Mouse (Mus musculus): ENCODE results near the gene Evl. TPM values are rescaled to one million over a fixed set of nuclear protein-coding genes. Genes with fewer than 3 reads are reported as not detected.
A peak's percentile ranks its signal among the peaks of the same experiment; 100 is the strongest.

The Evl gene
- polyA plus RNA-seq, 1 experiment from 2014 or later = 72.6 TPM

- Histone ChIP-seq H3K9ac (replicated peaks) (no peak overlapping the region), H3K36me3 (peaks cover 47% of the 10 kb centered on the region), H3K27me3 (no peaks in the 10 kb centered on the region), H3K9me3 (no peaks in the 10 kb centered on the region), H3K27ac (no peak overlapping the region), H3K4me1 (replicated peaks) (no peaks in the 10 kb centered on the region), H3K4me3 (replicated peaks) (no peak overlapping the region), H3K4me2 (no peak overlapping the region)
- ATAC-seq (ENCODE audit: insufficient number of reproducible peaks, insufficient read depth, low FRiP score, low TSS enrichment, low read depth) = no peak
These were observed 93.3 kb downstream of the Evl start for GRCm38 (mm10) chr12:108647784-108648183.

- WGBS = 82% methylated on average over 7 of the region's 7 CpGs
- no peak for ATAC-seq (ENCODE audit: insufficient number of reproducible peaks, insufficient read depth, low FRiP score, low TSS enrichment, low read depth)
- no peaks in the 10 kb centered on the region for H3K9me3 ChIP-seq
- peaks cover 80% of the 10 kb centered on the region for H3K36me3 ChIP-seq
- no peak overlapping the region for H3K4me3 ChIP-seq (replicated peaks)
- no peak overlapping the region for H3K27ac ChIP-seq
- H3K4me1 ChIP-seq (replicated peaks) = no peaks in the 10 kb centered on the region
- H3K4me2 ChIP-seq = no peak overlapping the region
- H3K9ac ChIP-seq (replicated peaks) = no peak overlapping the region
- no peaks in the 10 kb centered on the region for H3K27me3 ChIP-seq
These were observed 96.6 kb downstream of the Evl start for GRCm38 (mm10) chr12:108651053-108651660.

GRCm38 (mm10) chr12:108653358-108654335, 99.1 kb downstream of the Evl start:
- 88% methylated on average over 11 of the region's 11 CpGs for WGBS
- H3K4me3 ChIP-seq (replicated peaks) = no peak overlapping the region
- peaks cover 95% of the 10 kb centered on the region for H3K36me3 ChIP-seq

GRCm38 (mm10) chr12:108657350-108657749, 102.8 kb downstream of the Evl start:
- 84% methylated on average over 1 of the region's 1 CpGs for WGBS
- peaks cover 90% of the 10 kb centered on the region for H3K36me3 ChIP-seq
- H3K4me2 ChIP-seq = no peak overlapping the region
- no peak overlapping the region for H3K4me3 ChIP-seq (replicated peaks)
- H3K27ac ChIP-seq = no peak overlapping the region
- ATAC-seq (ENCODE audit: insufficient number of reproducible peaks, insufficient read depth, low FRiP score, low TSS enrichment, low read depth) = 0 out of 2 replicates have a peak, but pooled peaks have one; percentile 20
- no peak overlapping the region for H3K9ac ChIP-seq (replicated peaks)
- no peaks in the 10 kb centered on the region for H3K4me1 ChIP-seq (replicated peaks)
- no peaks in the 10 kb centered on the region for H3K9me3 ChIP-seq
- H3K27me3 ChIP-seq = no peaks in the 10 kb centered on the region

More at GRCm38 (mm10) chr12:108653358-108654335, 99.1 kb downstream of the Evl start:
- Histone ChIP-seq H3K4me1 (replicated peaks) (no peaks in the 10 kb centered on the region), H3K27ac (no peak overlapping the region), H3K4me2 (no peak overlapping the region), H3K27me3 (no peaks in the 10 kb centered on the region), H3K9ac (replicated peaks) (no peak overlapping the region), H3K9me3 (no peaks in the 10 kb centered on the region)
- ATAC-seq (ENCODE audit: insufficient number of reproducible peaks, insufficient read depth, low FRiP score, low TSS enrichment, low read depth) = no peak

- no peaks in the 10 kb centered on the region for H3K9me3 ChIP-seq
- no peak overlapping the region for H3K4me3 ChIP-seq (replicated peaks)
- H3K27me3 ChIP-seq = no peaks in the 10 kb centered on the region
- no peaks in the 10 kb centered on the region for H3K4me1 ChIP-seq (replicated peaks)
- no peak overlapping the region for H3K9ac ChIP-seq (replicated peaks)
- ATAC-seq (ENCODE audit: insufficient number of reproducible peaks, insufficient read depth, low FRiP score, low TSS enrichment, low read depth) = no peak
- WGBS = 88% methylated on average over 8 of the region's 8 CpGs
- peaks cover 68% of the 10 kb centered on the region for H3K36me3 ChIP-seq
- no peak overlapping the region for H3K4me2 ChIP-seq
- H3K27ac ChIP-seq = no peak overlapping the region
These were observed 114.2 kb downstream of the Evl start for GRCm38 (mm10) chr12:108668606-108669235.

GRCm38 (mm10) chr12:108671541-108671940, 117.0 kb downstream of the Evl start:
- no peak overlapping the region for H3K27ac ChIP-seq
- WGBS = 69% methylated on average over 2 of the region's 2 CpGs
- no peak for ATAC-seq (ENCODE audit: insufficient number of reproducible peaks, insufficient read depth, low FRiP score, low TSS enrichment, low read depth)
- H3K9me3 ChIP-seq = no peaks in the 10 kb centered on the region
- H3K9ac ChIP-seq (replicated peaks) = no peak overlapping the region
- no peak overlapping the region for H3K4me3 ChIP-seq (replicated peaks)
- H3K4me1 ChIP-seq (replicated peaks) = no peaks in the 10 kb centered on the region
- H3K4me2 ChIP-seq = no peak overlapping the region
- H3K27me3 ChIP-seq = no peaks in the 10 kb centered on the region
- H3K36me3 ChIP-seq = peaks cover 78% of the 10 kb centered on the region

GRCm38 (mm10) chr12:108672908-108673307, 118.4 kb downstream of the Evl start:
- WGBS = 88% methylated on average over 4 of the region's 4 CpGs
- peaks cover 82% of the 10 kb centered on the region for H3K36me3 ChIP-seq
- H3K4me2 ChIP-seq = no peak overlapping the region
- H3K4me3 ChIP-seq (replicated peaks) = no peak overlapping the region
- no peaks in the 10 kb centered on the region for H3K27me3 ChIP-seq
- H3K27ac ChIP-seq = no peak overlapping the region
- ATAC-seq (ENCODE audit: insufficient number of reproducible peaks, insufficient read depth, low FRiP score, low TSS enrichment, low read depth) = no peak
- H3K9me3 ChIP-seq = no peaks in the 10 kb centered on the region
- H3K4me1 ChIP-seq (replicated peaks) = no peaks in the 10 kb centered on the region
- H3K9ac ChIP-seq (replicated peaks) = no peak overlapping the region

- Histone ChIP-seq H3K9ac (replicated peaks) (no peak overlapping the region), H3K27me3 (no peaks in the 10 kb centered on the region), H3K4me3 (replicated peaks) (no peak overlapping the region), H3K27ac (no peak overlapping the region), H3K9me3 (no peaks in the 10 kb centered on the region), H3K36me3 (peaks cover 84% of the 10 kb centered on the region), H3K4me2 (no peak overlapping the region), H3K4me1 (replicated peaks) (no peaks in the 10 kb centered on the region)
- WGBS = 89% methylated on average over 3 of the region's 3 CpGs
- no peak for ATAC-seq (ENCODE audit: insufficient number of reproducible peaks, insufficient read depth, low FRiP score, low TSS enrichment, low read depth)
These were observed 119.0 kb downstream of the Evl start for GRCm38 (mm10) chr12:108673546-108673945.

GRCm38 (mm10) chr12:108674502-108674901, 120.0 kb downstream of the Evl start:
- no peaks in the 10 kb centered on the region for H3K4me1 ChIP-seq (replicated peaks)
- 92% methylated on average over 4 of the region's 4 CpGs for WGBS
- ATAC-seq (ENCODE audit: insufficient number of reproducible peaks, insufficient read depth, low FRiP score, low TSS enrichment, low read depth) = no peak
- no peaks in the 10 kb centered on the region for H3K27me3 ChIP-seq
- no peak overlapping the region for H3K4me3 ChIP-seq (replicated peaks)
- H3K4me2 ChIP-seq = no peak overlapping the region
- no peaks in the 10 kb centered on the region for H3K9me3 ChIP-seq
- H3K27ac ChIP-seq = no peak overlapping the region
- peaks cover 86% of the 10 kb centered on the region for H3K36me3 ChIP-seq
- H3K9ac ChIP-seq (replicated peaks) = no peak overlapping the region

GRCm38 (mm10) chr12:108674916-108675315, 120.4 kb downstream of the Evl start:
- no peak for ATAC-seq (ENCODE audit: insufficient number of reproducible peaks, insufficient read depth, low FRiP score, low TSS enrichment, low read depth)
- Histone ChIP-seq H3K9me3 (no peaks in the 10 kb centered on the region), H3K27me3 (no peaks in the 10 kb centered on the region), H3K4me2 (no peak overlapping the region), H3K36me3 (peaks cover 86% of the 10 kb centered on the region), H3K27ac (no peak overlapping the region), H3K4me1 (replicated peaks) (no peaks in the 10 kb centered on the region), H3K9ac (replicated peaks) (no peak overlapping the region), H3K4me3 (replicated peaks) (no peak overlapping the region)
- WGBS = 91% methylated on average over 2 of the region's 2 CpGs
